Mouse (Mus musculus) olfactory bulb, adult 2 months (tissue): Measurements from ENCODE around the gene Mei1.

ENCODE experiments used
- CTCF ChIP-seq: fragments of 200-500 bp; IDR thresholded peaks from 2 replicates; pipeline ENCODE4 v1.5.1; 2012; ENCODE audit warnings: low read depth, mild to moderate bottlenecking, low read length, moderate library complexity; ENCODE audit not compliant: insufficient read depth
- POLR2A ChIP-seq: fragments of 200-500 bp; IDR thresholded peaks from 2 replicates; pipeline ENCODE4 v1.6.1; 2012; ENCODE audit warnings: mild to moderate bottlenecking, low read depth, low read length, moderate library complexity; ENCODE audit not compliant: insufficient read depth

DNA sequence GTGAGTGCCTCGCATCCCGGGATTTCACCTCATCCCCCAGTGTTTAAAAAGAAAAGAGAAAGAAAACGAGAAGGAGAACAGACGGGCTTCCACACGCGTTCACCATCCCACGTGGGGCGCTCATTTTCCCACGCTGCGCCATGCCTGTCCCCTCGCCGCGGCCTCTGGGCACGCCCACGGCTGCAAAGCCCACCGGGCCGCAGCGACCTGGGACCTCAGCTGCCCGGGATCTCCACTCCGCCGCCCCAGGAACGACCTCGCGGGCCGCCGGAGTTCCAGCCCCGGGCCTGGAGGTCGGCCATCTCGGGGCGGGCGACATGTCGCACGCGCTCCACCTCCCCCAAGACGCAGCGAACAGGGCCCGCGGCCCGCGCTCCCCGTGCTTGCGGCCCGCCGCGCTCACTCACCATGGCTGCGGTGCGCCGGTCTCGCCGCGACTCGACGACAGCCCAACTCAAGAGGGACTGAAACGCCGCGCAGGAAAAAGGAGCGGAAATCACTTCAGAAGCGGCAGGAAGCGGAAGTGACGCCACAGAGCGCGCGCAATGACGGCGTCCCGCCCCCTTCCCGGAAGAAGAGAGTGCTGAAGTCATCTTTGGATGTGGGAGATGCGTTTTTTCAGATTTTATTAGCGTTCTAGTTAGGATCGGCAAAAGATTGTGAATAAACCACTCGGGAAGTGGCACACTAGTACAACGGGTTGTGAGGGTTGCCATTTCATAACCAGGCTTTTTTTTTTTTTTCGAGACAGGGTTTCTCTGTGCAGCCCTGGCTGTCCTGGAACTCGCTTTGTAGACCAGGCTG lies 22.5 kb upstream of the Mei1 start, which contains the start of gene Snu13:
- no peak for TF ChIP-seq CTCF
- peak; percentile 68; the same call in 1 of the 2 replicates for TF ChIP-seq POLR2A
